9 mouse cellular contexts compared by ENCODE assay signal in genomic region chr1:192799165-192799991, GRCm38 (mm10). TPM values are rescaled to one million over a fixed set of nuclear protein-coding genes. Genes with fewer than 3 reads are reported as not detected.
DNase-seq lines count a peak whose midpoint lies in the region; ATAC-seq and TF ChIP-seq lines count a peak whose summit lies in the region.
"Had no signal": no experiment of that assay in that cellular context is flagged by ENCODE, and none has a peak within 500 bp of the region (broad histone marks: within the 10 kb centered on the region; RNA-seq: fewer than 3 reads in every experiment).

No protein-coding gene starts in this region.

- no peaks in the 10 kb centered on the region for H3K27me3 ChIP-seq in lung, embryonic 14.5 days (ENCODE audit: insufficient read depth, low read length)
- no peaks in the 10 kb centered on the region for H3K27me3 ChIP-seq in embryonic facial prominence, embryonic 12.5 days

- 29% methylated on average over 10 of the region's 10 CpGs for WGBS in lung, embryonic 14.5 days
- WGBS in embryonic facial prominence, embryonic 12.5 days, result 8% methylated on average over 10 of the region's 10 CpGs

- peak overlapping the region; percentile 88 for H3K27ac ChIP-seq in lung, embryonic 14.5 days (ENCODE audit: low read depth)
- H3K27ac ChIP-seq in embryonic facial prominence, embryonic 12.5 days, result peak overlapping the region; percentile 90

- H3K36me3 ChIP-seq in lung, embryonic 14.5 days (ENCODE audit: insufficient read depth), result no peaks in the 10 kb centered on the region
- H3K36me3 ChIP-seq in embryonic facial prominence, embryonic 12.5 days, result no peaks in the 10 kb centered on the region

- no peak for TF ChIP-seq CTCF in lung, embryonic 14.5 days (IDR thresholded peaks at IDR 0.05; ENCODE audit: low read depth)

- DNase-seq in lung, embryonic 14.5 days, result peak; percentile 47
- no peak for DNase-seq in lung, postnatal 14 days
- peak; percentile 91 for DNase-seq in hindlimb bud, embryonic 11.5 days (ENCODE audit: extremely low spot score, low read depth, low spot score)
- DNase-seq in spleen, postnatal 36 days (ENCODE audit: low spot score in 2 of 2), result peak; percentile 67 to 69
- no peak for DNase-seq in cerebellum, postnatal 10 days
- no peak for DNase-seq in right cerebral cortex, postnatal 4 days

- ATAC-seq in lung, embryonic 14.5 days (ENCODE audit: insufficient read depth), result peak; percentile 18; the same call in 1 of the 2 replicates
- ATAC-seq in embryonic facial prominence, embryonic 12.5 days (ENCODE audit: insufficient number of reproducible peaks, insufficient read depth, low FRiP score, low TSS enrichment), result peak; percentile 87
- no peak for ATAC-seq in megakaryocyte-erythroid progenitor cell, adult 5-6 weeks (replicated peaks; ENCODE audit: low FRiP score, low TSS enrichment, poor library complexity, severe bottlenecking)

- no peak overlapping the region for H3K4me3 ChIP-seq in lung, embryonic 14.5 days (ENCODE audit: low read depth, low read length)
- no peak overlapping the region for H3K4me3 ChIP-seq in embryonic facial prominence, embryonic 12.5 days

- H3K4me2 ChIP-seq in lung, embryonic 14.5 days, result no peak overlapping the region
- H3K4me2 ChIP-seq in embryonic facial prominence, embryonic 12.5 days (replicated peaks), result peak overlapping the region; percentile 27

- H3K9ac ChIP-seq in lung, embryonic 14.5 days, result no peak overlapping the region
- H3K9ac ChIP-seq in embryonic facial prominence, embryonic 12.5 days, result no peak overlapping the region

- H3K4me1 ChIP-seq in lung, embryonic 14.5 days (ENCODE audit: insufficient read depth), result peaks cover 21% of the 10 kb centered on the region
- H3K4me1 ChIP-seq in embryonic facial prominence, embryonic 12.5 days, result peaks cover 57% of the 10 kb centered on the region

- no peaks in the 10 kb centered on the region for H3K9me3 ChIP-seq in lung, embryonic 14.5 days (ENCODE audit: low read depth, low read length)
- H3K9me3 ChIP-seq in embryonic facial prominence, embryonic 12.5 days, result no peaks in the 10 kb centered on the region; the same call in 1 of the 2 replicates

RNA-seq across cellular contexts. Expression of gene Hhat, which starts 28.4 kb away (rescaled TPM):
- 12.8 and 12.9 TPM in 2 replicates for polyA plus RNA-seq in lung, embryonic 14.5 days (2014; fragmentation: Nextera tagmentation; extraction: Ambion mirVana)
- polyA plus RNA-seq in embryonic facial prominence, embryonic 12.5 days (2016; fragmentation: Nextera tagmentation; extraction: Ambion mirVana), result 8.9 and 10.4 TPM in 2 replicates
- total RNA-seq in megakaryocyte-erythroid progenitor cell, adult 5-6 weeks (2014; fragmentation: Nextera tagmentation), result 1.8 and 8.0 TPM in 2 replicates
- 0.80 and 1.1 TPM in 2 replicates for total RNA-seq in megakaryocyte-erythroid progenitor cell, adult 5-6 weeks (2017)

RNA-seq across cellular contexts. Expression of gene Sertad4, which starts 56.2 kb away (rescaled TPM):
- 22.8 and 23.5 TPM in 2 replicates for polyA plus RNA-seq in lung, embryonic 14.5 days (2014; fragmentation: Nextera tagmentation; extraction: Ambion mirVana)
- polyA plus RNA-seq in embryonic facial prominence, embryonic 12.5 days (2016; fragmentation: Nextera tagmentation; extraction: Ambion mirVana), result 69.6 and 80.7 TPM in 2 replicates
- total RNA-seq in megakaryocyte-erythroid progenitor cell, adult 5-6 weeks (2014; fragmentation: Nextera tagmentation), result 0.57 TPM in 1 of 2 replicates, not detected in the other
- total RNA-seq in megakaryocyte-erythroid progenitor cell, adult 5-6 weeks (2017), result not detected in 2 replicates
- total RNA-seq: liver, adult 2 months had no signal

Comparison
In these comparisons a context has a peak if more than half of its experiments do, and no peak if none do; other contexts are left out.
1. DNase-seq: peak in lung, embryonic 14.5 days (single experiment), hindlimb bud, embryonic 11.5 days (single experiment) and spleen, postnatal 36 days (2 of 2); none in lung, postnatal 14 days (single experiment), cerebellum, postnatal 10 days (0 of 2) and right cerebral cortex, postnatal 4 days (single experiment).